Mouse (Mus musculus) adrenal gland, adult 8-10 months (tissue): ENCODE measurements around the gene Chil1. TPM values are rescaled to one million over a fixed set of nuclear protein-coding genes. Genes with fewer than 3 reads are reported as not detected.

ENCODE experiments used
- DNase-seq: peaks from one replicate; pipeline ENCODE4 v3.0.0; 2022
- total RNA-seq, 4 experiments: library from RNA; stranded (reverse); gene quantifications; 2 replicates each; pipeline ENCODE4 v1.2.4; 2022

Chil1 gene
- total RNA-seq = 1 to 10 TPM in 3 of 4 experiments, under 1 TPM in 1; 0.74 to 1.6 (median 1.3) TPM

- no peak for DNase-seq
These were observed at the start of gene Chil1 for GRCm38 (mm10) chr1:134182025-134182424. Chil1 (plus strand) TSS chr1:134182176.

DNA sequence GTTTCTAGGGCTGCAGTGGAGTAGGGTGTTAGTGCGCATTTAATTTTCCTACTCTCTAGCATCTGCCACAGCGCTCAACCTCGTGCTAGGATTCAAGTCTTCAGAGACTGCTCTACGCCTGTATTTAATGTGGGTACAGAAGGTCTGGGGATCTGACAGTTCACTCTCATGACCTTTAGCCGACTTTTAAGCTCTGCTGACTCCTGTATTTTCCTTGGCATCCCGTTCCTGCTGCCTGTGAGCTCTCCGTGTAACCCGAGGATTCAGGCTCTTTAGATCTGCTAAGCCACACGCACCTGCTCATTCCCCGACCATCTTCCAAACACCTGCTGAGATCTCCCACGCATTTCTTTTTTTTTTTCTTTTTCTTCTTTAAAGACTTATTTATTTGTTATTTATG lies 48.7 kb upstream of the Chil1 start:
- no peak for DNase-seq

- DNase-seq = no peak
These were observed 45.6 kb upstream of the Chil1 start for GRCm38 (mm10) chr1:134136351-134136750.

DNA sequence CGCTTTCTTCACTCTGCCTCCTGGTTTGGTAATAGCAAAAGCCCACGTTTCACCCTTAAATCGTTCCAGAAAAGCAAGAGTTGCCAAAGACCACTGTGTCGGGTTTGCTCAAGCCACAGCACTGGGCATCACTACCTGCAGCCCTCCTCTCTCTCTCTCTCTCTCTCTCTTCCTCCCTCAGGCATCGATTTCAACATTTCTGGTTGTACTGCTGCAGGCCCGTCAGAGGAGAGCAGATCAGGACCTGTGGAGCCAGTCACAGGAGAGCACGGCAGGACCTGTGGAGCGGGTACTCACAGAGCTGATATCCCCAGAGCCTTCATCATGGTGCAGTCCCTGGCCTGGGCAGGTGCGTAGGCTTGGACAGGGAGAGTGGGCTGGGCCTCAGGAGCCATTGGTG lies 43.6 kb upstream of the Chil1 start:
- no peak for DNase-seq

- DNase-seq = no peak
These were observed 39.6 kb upstream of the Chil1 start for GRCm38 (mm10) chr1:134142363-134142794.

- no peak for DNase-seq
These were observed 35.9 kb upstream of the Chil1 start for GRCm38 (mm10) chr1:134146066-134146465.

DNA sequence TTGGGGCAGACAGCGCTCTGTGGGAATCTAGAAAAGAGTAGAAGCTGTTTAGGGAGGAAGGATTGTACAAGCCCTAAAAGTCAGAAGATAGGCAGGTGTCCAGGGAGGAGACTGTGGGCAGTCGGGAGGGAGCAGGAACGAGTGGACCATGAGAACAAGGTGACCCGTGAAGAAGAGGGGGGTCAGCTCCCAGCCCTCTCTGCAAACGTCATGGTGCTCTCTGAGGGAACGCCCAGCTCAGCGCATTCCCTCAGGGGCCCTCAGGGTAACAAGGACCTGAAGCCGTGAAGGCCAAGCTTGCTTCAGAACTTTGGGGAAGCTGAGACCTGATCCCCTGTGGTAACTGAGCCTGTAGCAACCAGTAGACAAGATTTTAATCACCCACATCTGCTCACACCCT lies 31.9 kb upstream of the Chil1 start:
- no peak for DNase-seq

DNA sequence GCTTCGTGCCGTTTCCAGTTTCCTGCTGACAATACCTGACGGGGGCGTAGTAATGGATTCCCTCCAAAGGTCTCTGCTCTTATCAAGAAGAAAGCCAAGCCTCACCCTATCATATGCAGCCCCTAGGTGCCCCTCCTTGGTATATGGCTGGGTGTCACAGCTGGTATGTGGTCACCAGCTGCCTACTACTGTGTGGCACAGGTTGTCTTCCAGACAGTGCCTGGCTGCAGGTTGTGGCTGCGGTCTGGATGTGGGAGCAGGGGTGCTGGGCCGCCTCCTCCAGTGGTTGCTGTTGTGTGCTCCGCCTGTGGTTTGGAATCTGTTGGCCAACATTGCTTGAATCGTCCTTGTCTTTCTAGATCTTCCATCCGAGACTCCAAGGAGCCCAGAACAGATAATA lies 31.2 kb upstream of the Chil1 start:
- DNase-seq = no peak

DNA sequence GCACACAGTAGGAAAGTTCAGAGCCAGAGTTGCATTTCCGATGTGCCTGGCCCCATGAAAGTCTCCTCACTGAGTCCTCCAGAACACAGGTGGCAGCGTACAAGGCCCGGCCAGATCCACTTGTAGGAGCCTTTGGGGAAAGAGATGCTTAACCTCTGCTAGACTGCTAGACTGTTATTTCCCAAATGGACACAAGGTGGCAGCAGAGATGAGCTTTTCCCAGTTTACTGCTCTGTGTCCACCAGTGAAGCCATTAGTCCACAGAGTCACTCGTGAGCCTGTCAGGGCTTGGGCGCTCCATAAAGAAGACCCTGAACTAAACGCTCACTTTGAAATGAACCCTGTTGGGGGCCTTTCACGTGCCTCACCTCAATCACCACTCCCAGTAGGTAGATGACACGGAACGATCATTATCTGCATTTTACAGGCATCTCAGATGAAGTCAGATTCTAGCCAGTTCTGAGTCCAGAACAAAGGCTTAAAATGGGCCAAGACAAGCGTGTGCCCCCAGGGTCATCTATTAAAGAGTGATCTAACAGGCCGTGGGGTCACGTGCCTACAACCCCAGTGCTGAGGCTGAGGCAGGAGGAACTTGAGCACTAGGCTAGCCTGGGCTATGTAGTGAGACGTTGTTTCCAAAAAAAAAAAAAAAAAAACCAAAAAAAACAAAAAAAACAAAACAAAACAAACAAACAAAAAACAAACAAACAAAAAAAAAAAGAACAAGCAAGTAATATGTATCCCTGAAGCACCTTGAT lies 30.1 kb upstream of the Chil1 start:
- peak; percentile 66 for DNase-seq

DNA sequence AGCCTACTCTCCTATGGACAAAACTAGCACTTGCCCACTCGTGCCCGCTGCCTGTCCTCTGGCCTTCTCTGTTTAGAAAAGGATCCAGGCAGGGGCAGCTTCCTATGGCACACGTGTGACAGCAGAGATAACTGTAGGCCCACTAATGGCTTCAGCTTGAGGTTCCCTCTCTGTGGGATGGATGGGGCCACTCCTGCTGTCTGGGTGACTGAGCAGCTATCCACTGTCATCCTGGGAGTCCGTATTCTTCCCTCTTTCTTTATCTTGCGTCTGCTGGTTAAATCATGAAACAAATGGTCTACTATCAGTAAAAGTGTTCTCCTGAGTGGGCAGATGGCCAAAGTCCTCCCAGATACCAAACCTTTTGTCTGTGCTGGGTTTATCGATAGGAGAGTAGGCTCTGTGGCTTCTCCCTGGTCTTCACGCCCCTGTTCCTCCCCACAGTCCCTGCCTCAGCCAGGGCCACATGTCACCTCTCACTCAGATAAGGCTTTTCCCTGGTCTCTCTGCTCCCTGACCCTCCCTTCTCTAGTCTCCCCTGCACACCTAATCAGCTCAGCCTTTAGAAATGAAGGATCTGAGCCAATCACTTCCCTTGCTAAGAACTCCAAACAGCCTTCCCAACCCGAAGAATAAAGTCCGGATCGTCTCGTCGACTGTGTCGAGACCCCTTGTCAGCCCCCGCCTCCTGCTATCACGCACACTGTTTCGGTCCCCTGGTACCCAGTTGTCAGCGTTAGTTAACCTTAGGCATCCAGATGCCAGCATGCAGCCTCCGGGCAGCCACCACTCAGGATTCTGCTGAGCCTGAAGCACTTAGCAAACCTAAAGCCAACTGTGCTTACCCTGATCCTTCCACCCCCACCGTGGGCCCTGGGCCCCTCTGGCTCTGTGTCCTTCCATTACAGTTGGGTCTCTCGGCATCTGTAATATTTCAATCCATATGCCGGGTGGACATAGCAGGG lies 29.1 kb upstream of the Chil1 start:
- DNase-seq = no peak

DNA sequence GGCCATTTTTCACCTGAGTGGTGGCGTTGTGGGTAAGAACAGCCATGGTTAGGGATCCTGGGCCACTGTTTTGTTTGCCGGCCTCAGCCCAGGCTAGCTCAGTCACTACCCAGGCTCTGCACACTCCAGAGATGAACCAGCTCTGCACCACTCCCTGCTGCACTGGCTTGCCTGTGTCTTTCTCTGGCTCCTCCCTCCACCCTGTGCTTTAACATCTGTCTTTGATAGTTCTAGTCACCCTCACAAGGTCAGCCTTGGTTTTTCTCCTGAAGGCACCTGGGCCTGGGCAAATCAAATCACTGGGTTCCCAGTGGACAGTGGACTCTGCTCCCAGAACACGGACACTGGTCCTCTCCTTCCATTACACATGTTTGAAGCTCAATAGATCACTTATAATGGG lies 27.9 kb upstream of the Chil1 start:
- DNase-seq = no peak

DNA sequence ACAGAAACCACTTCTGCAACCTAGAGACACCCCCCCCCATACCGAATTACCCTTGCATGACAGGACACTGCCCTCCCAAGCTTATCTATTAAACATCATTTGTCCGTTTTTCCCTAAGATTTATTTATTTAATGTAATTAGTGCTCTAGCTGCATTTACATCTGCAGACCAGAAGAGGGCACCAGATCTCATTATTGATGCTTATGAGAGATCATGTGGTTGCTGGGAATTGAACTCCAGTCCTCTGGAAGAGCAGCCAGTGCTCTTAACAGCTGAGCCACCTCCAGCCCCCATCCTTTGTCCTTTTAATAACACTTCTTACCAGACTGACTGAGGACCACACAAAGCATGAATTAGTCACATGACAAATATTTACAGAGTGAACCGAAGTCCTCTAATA lies 27.3 kb upstream of the Chil1 start:
- DNase-seq = no peak

- DNase-seq = no peak
These were observed 21.6 kb upstream of the Chil1 start for GRCm38 (mm10) chr1:134160404-134160803.

GRCm38 (mm10) chr1:134161399-134161798 lies 20.6 kb upstream of the Chil1 start:
- DNase-seq = no peak

DNA sequence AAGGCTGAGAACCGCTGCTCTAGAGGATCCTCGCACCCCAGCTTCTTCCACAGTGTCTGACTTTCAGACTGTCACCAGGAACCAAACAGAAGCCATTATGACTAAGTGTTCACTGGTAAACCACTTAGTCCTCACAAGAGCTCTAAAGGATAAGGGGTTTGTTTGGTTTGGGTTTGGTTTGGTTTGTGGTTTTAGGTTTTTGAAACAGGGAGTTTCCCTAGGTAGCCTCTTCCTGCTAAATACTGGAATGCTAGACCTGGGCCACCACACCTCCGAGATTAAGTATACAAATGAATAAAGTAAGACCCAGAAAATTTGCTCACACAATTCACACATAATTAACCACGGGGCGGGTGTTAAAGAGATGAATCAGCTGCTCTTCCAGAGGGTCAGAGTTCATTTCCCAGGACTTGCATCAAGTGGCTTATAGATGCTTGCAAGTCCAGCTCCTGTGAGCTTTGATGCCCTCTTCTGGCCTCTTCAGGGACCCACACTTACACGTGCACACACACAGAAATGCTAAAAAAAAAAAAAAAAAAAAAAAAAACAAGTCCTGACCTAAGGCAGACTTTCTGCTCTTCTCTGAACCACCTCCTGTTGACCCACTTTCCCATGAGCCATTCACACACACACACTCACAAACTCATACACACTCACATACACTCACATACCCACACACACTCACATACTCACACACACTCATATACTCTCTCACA lies 19.3 kb upstream of the Chil1 start:
- DNase-seq = no peak

- DNase-seq = no peak
These were observed 18.5 kb upstream of the Chil1 start for GRCm38 (mm10) chr1:134163476-134163875.

DNA sequence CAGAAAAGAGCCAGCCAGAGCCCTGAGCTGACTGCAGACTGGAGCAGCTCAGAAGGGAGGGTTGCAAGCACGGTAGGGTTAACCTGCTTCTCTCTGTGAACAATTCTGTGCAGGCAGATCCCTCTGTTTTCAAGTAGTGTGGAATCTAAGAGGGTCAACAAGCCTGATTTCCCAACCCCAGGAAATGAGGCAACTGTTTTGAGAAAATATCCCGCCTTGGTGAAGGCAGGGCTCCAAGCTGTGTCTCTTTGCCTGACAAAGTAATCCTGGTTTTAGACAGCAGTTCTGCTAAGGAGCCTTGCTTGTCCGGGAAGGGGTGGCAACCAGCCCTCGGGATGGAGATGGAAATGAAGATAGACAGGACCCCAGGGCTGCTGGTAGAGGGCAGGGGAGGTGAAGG lies 17.5 kb upstream of the Chil1 start:
- DNase-seq = no peak

DNA sequence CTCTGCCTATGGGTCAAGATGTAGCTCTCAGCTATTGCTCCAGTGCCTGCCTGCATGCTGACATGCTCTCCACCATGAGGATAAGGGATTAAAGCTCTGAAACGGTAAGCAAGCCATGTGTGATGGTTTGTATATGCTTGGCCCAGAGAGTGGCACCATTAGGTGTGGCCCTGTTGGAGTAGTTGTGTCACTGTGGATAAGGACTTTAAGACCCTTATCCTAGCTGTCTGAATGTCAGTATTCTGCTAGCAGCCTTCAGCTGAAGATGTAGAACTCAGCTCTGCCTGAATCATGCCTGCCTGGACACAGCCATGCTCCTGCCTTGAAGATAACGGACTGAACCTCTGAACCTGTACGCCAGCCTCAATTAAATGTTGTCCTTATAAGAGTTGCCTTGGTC lies 15.4 kb upstream of the Chil1 start:
- no peak for DNase-seq

GRCm38 (mm10) chr1:134167416-134168305 lies 14.3 kb upstream of the Chil1 start:
- no peak for DNase-seq

- DNase-seq = no peak
These were observed 13.4 kb upstream of the Chil1 start for GRCm38 (mm10) chr1:134168567-134168966.

DNA sequence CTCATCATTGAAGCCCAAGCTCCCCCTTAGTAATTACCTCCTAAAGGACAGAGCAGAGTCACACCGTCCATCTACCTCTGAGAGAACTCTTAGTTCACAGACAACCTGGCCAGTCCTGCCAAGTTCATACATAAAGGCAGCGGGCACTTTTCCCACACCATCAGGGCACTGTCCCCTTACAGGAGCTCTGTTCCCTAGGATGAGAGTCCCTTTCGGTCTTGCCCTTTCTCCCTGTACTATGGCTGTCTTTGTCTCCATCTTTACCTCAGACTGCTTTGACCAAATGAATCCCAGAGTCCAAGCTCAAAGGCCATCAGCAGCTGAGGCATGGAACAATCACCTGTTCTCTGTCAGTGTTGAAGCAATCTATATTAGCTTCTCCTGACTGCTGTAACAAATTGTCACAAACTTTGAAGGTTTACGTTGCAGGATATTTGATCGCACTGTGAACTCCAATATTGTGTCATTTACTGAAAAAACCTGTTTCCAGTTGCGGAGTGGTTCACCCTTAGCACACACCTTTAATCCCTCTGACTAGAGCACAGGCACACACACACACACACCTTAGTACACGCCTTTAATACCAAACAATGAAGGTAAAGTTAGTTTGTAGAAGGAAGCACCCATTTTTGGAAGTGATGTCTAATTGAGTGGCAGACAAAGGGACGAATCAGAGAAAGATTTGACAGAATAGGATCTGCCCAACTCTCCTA lies 12.8 kb upstream of the Chil1 start:
- DNase-seq = no peak
